Mouse (Mus musculus) A20 (cell line): Measurements from ENCODE around the gene Lin9.

ENCODE experiments used
- DNase-seq: peaks from one replicate; pipeline ENCODE4 v3.0.0-alpha.2; 2011; ENCODE audit warnings: low read depth, low spot score

The Lin9 gene

DNA sequence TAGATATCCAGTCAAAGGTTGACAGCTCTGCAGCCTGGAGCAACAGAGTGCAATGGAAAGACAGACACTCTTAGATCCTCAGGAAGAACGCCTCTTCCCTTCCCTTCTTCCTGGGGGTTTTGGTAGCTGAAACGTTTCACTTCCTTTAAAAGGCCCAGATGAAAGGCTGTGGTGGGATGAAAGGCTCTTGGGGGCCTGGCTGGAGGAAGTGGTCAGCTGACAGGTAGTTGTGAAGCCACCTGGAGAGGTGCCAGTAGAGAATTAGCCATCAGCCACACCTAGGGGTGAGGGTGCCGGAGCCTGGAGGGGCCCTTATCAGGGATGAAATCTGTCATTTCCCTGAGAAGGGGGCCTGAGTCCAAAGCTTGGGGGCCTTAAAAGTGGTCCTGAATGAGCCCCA lies 66.4 kb downstream of the Lin9 start:
- DNase-seq: no peak

DNA sequence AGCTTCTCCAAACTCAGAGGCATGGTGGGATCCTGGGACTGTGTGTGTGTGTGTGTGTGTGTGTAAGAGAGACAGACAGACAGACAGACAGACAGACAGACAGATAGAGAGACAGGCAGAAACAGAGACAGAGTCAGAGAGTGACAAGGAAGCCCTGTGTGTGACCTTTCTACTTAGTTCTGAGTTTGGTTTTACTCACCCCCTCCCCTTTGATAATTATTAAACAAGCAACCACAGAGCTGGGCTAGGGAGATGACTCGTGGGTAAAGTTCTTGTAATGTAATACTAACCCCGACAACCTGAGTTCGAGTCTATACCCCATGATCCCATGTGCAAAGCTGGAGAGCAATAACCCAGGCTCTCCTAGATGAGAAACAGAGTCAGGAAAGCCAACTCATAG lies 66.9 kb downstream of the Lin9 start:
- no peak for DNase-seq

DNA sequence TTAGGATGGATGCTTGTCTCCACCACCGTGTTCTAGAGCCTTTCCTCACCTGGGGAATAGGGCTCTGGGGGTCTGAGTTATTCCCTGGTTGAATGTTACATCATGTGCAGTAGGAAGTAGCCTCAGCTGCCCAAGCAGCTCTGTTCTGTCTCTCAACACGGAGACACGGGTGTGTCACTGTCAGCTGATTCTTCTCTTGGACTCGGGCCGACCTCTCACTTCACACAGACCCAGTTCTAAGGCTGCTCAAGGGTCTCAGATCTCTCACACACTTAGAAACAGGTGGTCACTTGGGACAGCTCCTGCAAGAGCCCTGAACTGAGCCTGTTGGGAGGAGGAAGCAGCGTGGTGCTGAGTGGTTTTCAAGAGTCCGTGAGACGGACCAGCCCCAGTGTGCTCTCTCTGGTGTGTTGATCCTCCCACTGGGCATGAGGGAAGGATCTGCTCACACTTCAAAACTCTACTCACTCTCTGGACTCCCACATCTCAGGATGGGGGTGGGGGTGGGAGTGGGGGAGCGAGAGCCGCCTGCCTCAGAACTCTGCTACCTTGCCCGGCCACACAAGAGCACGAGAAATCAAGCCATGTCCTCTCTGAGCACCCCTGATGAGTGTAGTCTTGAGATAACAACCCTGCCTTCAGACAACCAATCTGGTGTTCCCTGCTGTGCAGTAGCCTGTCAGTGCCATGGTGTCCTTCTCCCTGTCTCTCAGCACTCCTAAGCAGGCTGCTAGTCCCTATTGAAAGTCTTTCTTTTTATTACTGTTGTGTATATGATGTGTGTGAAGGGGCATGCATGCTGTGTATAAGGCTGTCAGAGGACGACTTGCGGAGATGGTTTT lies 68.2 kb downstream of the Lin9 start:
- no peak for DNase-seq

DNA sequence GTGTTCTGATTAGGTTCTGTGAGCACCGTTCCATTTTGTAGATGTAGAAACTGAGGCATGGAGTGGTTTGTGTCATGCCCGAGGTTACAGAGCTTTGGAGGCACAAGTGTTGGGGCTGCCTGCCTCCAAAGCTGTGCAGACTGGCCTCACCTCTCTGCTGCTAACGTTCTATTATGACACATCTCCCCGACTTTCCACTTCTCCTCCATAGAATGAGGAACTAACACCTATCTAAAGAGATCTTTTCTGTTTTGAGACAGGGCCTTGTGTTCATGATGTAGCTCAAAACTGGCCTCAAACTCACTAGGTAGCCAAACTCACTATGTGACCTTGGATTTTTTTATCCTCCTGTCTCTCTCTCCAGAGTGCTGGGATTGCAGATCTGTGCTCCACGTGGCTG lies 77.8 kb downstream of the Lin9 start:
- peak; percentile 39 for DNase-seq

DNA sequence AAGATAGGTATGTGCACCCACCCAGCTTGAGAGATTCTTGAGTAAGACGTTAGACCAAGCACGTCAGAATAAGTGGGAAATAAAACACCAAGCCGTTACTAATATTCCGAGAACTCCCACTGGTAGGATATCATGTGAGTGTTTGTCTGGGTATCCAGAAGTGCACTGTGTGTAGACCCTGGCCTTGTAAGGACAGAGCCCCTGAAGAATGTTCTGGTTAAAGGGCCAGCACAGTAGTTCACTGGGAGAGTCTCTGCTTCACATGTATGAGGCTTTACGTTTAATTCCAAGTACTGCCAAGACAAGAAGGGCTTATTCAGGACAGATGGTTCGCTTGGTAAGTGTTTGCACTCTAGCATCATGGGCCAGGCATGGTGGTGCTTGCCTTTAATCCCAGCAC lies 78.5 kb downstream of the Lin9 start:
- DNase-seq: no peak

DNA sequence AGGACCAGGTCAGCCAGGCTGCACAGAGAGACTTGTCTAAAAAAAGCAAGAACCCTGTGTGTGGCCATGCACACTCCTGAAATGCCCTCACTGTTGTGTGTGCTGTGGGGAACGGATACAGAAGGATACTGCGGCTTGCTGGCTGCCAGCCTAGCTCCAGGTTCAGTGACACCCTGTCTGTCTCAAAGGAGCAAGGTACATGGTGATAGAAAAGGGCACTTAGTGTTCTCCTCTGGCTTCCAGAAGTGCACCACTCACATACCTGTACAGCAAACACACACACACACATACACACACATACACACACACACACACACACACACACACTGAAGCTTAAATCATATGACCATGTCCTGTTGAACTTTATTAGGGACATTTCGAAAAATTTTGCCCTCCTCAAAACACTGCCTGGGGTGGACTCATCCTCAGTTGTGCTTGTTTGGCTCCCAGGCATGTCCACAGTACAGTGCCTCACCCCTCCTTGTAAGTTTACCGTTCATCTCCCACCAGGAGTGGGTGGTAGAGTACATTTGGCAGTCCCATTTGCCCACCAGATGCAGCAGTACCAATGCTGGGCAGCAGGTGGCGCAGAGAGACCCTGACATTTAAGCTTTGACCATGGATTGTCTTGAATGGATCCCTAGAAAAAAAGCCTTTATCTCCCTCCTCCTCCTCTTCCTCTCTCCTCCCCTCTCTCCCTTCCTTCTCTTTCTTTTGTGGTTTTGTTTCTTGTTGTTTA lies 79.2 kb downstream of the Lin9 start:
- DNase-seq: peak; percentile 77

DNA sequence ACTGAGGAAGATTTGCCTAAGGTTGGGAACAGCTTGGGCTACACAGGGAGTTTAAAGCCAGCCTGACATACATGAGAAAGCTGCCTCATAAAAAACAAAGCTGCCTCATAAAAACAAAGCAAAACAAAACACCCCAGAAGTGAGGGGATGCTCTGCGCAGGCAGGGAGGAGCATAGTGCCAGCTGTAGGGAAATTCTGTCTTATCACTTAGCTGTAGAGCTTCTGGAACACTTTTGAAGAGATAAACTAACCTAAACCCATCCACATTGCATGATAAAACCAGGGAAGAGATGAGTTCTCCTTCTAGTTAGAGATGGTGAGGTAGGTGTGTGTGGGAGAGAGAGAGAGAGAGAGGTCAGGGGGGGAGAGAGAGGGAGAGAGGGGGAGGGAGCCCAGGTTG lies 81.7 kb downstream of the Lin9 start:
- no peak for DNase-seq

DNA sequence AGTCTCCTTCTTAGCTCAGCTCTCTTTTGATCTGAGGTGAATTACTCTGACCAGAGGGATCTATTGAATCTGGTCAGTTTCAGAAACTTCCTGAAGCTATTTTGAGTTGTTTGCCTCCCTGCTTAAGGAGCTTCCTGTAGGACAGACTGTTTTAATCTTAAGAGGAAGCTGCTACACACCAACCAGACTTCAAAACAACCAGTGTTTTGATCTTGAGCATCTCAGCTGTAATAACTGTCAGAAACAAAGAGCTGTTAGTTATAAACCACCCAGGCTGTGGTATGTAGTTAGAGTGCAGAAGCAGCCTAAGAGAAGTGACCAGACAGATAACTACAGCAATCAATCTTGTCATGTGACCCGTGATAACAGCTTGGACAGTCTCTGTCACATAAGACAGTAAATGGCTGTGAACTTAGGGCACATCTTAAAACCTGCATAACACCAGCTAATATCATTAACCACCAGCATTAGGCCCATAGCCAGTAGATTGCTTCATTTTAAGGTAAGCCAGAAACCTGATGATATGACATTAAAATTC lies 82.8 kb downstream of the Lin9 start:
- DNase-seq: no peak

DNA sequence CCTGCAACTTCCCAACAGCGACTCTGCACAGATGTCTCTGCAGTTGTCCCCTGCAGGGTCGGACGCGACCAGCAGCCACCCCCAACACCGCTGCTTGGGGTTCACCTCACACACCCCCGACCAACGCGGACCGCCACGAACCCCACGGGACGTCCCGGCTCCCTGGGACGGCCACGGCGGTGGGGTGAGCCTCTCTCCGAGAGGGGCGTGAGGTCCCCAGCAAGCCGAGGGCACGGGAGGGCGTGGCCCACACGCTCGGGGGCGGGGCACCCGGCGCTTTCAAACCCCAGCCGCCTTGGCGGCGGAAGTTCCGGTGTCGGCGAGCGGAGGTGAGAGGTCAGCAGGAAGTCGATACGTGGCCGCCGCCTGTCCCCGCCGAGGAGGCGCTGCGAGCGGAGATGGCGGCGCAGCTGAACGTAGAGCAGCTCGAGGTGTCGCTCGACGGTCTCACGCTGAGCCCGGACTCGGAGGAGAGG lies 84.8 kb downstream of the Lin9 start, which contains the start of gene Acbd3:
Acbd3 (plus strand) TSS at position 340 of the 476 bp plus-strand sequence.
- peak; percentile 97 for DNase-seq

DNA sequence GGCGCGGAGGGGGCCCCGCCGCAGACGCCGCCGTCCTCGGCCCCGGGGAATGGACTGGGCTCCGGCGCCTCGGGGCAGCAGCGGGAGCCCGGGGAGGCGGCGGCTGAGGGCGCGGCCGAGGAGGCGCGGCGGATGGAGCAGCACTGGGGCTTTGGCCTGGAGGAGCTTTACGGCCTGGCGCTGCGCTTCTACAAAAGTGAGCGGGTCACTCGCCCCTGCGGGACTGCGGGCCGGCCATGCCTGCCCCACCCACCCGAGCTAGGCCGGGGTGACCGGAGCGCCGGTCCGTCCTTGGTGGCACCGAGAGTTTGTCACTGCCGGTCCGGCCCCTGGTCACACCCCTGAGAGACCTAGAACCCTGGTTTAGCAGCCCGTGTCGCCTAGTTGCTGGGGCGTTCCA lies 85.2 kb downstream of the Lin9 start:
- no peak for DNase-seq

DNA sequence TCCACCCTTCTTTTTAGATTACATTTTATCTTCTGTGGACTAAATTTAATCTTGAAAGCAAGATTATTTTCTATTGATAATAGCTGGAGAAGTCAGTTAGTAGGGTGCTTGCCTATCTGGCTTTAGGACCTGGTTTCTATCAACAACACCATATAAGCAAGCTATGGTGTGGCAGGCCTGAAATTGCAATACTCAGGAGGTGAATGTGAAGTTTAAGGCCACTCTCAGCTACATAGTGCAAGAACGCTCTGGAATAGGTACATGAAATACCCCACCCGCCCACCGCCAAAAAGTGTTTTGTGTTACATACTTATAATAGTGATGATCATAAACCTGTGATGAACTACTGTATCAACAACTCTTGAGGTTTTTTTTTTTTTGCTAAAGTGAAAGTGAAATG lies 88.3 kb downstream of the Lin9 start:
- DNase-seq: no peak
